Mouse (Mus musculus): Measurements from ENCODE around the gene Zfp385b.

DNA sequence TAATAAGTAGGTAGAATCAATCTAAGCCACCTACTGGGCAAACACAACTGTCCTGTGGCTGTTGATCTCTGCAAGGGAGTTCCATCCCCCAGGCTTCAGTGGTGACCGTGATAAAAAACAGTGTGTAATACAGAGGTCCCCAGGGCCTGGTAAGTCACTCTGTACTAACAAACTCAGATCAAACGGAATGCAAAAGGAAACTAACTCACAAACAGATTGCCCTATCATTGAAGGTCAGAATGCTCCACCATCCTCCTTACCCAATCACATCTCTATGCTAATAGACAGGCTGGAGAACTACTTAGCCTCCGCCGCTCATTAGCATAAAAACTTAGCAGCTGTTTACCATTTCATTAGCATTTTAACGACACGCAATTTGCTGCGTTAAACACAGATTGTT is 313.1 kb downstream of the Zfp385b start:
- TF ChIP-seq CTCF (IDR thresholded peaks at IDR 0.05; ENCODE audit: borderline replicate concordance, insufficient read depth, low read depth, low read length), result no peak
- no peak for TF ChIP-seq POLR2A (IDR thresholded peaks at IDR 0.05; ENCODE audit: borderline replicate concordance, insufficient read depth, low read length)

Measured in cerebellum, adult 2 months (tissue).